Mouse (Mus musculus) liver, postnatal 0 days (tissue): ENCODE measurements around the gene 1700012P22Rik. TPM values are rescaled to one million over a fixed set of nuclear protein-coding genes. Genes with fewer than 3 reads are reported as not detected.

ENCODE experiments used
- ATAC-seq: fragments of 200-750 bp; cut with Nextera tagmentation; 2 replicates; pipeline ENCODE4 v1.8.0; 2017; ENCODE audit warnings: mild to moderate bottlenecking, moderate library complexity
- DNase-seq: peaks from one replicate; pipeline ENCODE4 v3.0.0-alpha.2; 2016
- H3K27ac ChIP-seq: fragments of 300-500 bp; sonication (generic); 2 replicates; pipeline ENCODE4 v1.5.1; 2014; ENCODE audit warnings: antibody characterized with exemption, moderate library complexity, mild to moderate bottlenecking, low read depth
- H3K27me3 ChIP-seq: fragments of 300-500 bp; sonication (generic); 2 replicates; pipeline ENCODE4 v1.6.1; 2014; ENCODE audit warnings: low read length, control low read depth, mixed read lengths; ENCODE audit not compliant: insufficient read depth
- H3K36me3 ChIP-seq: fragments of 300-500 bp; sonication (generic); replicated peaks from 2 replicates; pipeline ENCODE4 v1.6.1; 2014; ENCODE audit warnings: mild to moderate bottlenecking, control low read depth, low read length, moderate library complexity, mixed read lengths; ENCODE audit not compliant: insufficient read depth
- H3K4me1 ChIP-seq: fragments of 300-500 bp; sonication (generic); 2 replicates; pipeline ENCODE4 v1.6.1; 2014; ENCODE audit warnings: antibody characterized with exemption, mild to moderate bottlenecking, control low read depth; ENCODE audit not compliant: insufficient read depth
- H3K4me2 ChIP-seq: fragments of 300-500 bp; sonication (generic); 2 replicates; pipeline ENCODE4 v1.6.1; 2014; ENCODE audit warnings: low read depth, mild to moderate bottlenecking, low read length, moderate library complexity, mixed read lengths
- H3K4me3 ChIP-seq: fragments of 300-500 bp; sonication (generic); 2 replicates; pipeline ENCODE4 v1.5.1; 2014; ENCODE audit warnings: low read depth, low read length
- H3K9ac ChIP-seq: fragments of 300-500 bp; sonication (generic); replicated peaks from 2 replicates; pipeline ENCODE4 v1.6.1; 2014; ENCODE audit warnings: mild to moderate bottlenecking, moderate library complexity
- H3K9me3 ChIP-seq: fragments of 300-500 bp; sonication (generic); 2 replicates; pipeline ENCODE4 v1.6.1; 2016; ENCODE audit warnings: mild to moderate bottlenecking, control low read depth, low read length, mixed read lengths
- CTCF ChIP-seq: sonication (generic); IDR thresholded peaks from 2 replicates; pipeline ENCODE4 v1.5.1; 2016; ENCODE audit warnings: antibody characterized with exemption, low read depth
- EP300 ChIP-seq: IDR thresholded peaks from 2 replicates; pipeline ENCODE4 v1.6.1; 2016; ENCODE audit warnings: antibody characterized with exemption, low read depth, mild to moderate bottlenecking
- WGBS: fragments of 180-500 bp; shearing (Covaris S2); extraction: QIAGEN DNeasy Blood & Tissue Kit; methylation state at CpG from one replicate; pipeline ENCODE4 v1.1.7; 2014; ENCODE audit not compliant: insufficient replicate concordance; 5-methylcytosine and 5-hydroxymethylcytosine counted together
- polyA plus RNA-seq: library from polyadenylated mRNA; unstranded; fragments of >200 nt; fragmentation: Nextera tagmentation; extraction: Ambion mirVana; gene quantifications from 2 replicates; pipeline ENCODE4 v1.2.1, GENCODE M21; 2015

Gene 1700012P22Rik
- polyA plus RNA-seq, 1 experiment from 2014 or later = not detected

DNA sequence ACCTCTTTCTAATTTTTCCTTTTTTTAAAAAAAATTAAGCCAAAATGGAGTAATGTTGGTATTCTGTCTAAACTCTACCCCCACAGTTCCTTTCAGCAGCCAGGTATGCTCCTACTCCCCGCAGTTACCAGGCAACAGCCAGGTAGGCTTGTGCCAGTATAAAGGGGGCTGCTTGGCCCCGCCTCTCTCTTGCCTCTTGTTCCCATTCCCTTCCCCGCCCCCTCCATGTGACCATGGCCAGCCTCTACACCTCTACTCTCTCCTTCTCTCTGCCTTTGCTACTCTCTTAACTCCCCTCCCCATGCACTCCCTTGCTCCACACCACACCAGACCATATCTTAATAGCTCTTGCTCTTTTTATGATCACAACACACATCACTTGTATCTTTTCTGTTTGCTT is 32.3 kb downstream of the 1700012P22Rik start:
- no peak overlapping the region for H3K9ac ChIP-seq

DNA sequence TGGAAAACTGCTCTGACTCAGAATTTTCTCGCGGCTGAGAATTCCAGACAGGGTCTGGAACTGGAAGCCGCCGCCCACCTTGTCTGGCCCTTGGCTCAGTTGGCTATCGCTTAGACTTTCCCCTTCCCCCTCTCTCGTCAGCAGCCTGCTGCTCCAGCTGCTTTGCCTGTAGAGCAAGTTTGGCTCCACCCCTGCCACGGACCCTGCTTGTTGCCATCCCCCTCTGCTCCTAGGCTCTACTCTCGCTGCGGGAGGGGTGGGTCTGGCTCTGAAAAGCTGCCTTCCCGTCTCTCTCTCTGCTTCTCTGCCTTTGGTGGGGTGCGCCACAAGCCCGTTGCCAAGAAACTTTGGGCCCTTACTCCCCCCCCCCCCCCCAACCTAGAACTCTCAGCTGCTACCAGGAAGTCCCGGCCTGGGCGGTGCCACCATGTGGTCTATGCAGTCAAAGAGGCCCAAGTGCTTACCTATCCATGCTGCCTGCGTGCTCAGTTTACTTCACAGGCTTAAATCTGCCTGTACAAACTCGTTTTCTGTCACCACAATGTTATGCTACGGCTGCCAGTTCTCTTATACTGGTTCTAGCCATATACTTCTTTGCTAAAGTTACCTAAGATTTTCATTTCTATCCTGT is 34.0 kb downstream of the 1700012P22Rik start:
- no peak for ATAC-seq
- Histone ChIP-seq H3K9ac (no peak overlapping the region), H3K27ac (no peak overlapping the region), H3K9me3 (no peaks in the 10 kb centered on the region), H3K4me3 (peak overlapping the region; percentile 23; the same call in 1 of the 2 replicates), H3K36me3 (no peaks in the 10 kb centered on the region), H3K4me2 (peak overlapping the region; percentile 63), H3K4me1 (no peaks in the 10 kb centered on the region), H3K27me3 (no peaks in the 10 kb centered on the region)
- DNase-seq = peak; percentile 15
- TF ChIP-seq EP300 (no peak), CTCF (no peak)
- WGBS = 2% methylated on average over 17 of the region's 17 CpGs

More for the DNA sequence above, 32.3 kb downstream of the 1700012P22Rik start:
- H3K27ac ChIP-seq = no peak overlapping the region
- WGBS = 62% methylated on average over 3 of the region's 3 CpGs
- no peaks in the 10 kb centered on the region for H3K27me3 ChIP-seq
- no peaks in the 10 kb centered on the region for H3K36me3 ChIP-seq
- ATAC-seq = no peak
- H3K4me2 ChIP-seq = no peak overlapping the region
- no peaks in the 10 kb centered on the region for H3K4me1 ChIP-seq
- H3K4me3 ChIP-seq = no peak overlapping the region
- no peaks in the 10 kb centered on the region for H3K9me3 ChIP-seq
- DNase-seq = no peak
- TF ChIP-seq EP300 (no peak), CTCF (no peak)

DNA sequence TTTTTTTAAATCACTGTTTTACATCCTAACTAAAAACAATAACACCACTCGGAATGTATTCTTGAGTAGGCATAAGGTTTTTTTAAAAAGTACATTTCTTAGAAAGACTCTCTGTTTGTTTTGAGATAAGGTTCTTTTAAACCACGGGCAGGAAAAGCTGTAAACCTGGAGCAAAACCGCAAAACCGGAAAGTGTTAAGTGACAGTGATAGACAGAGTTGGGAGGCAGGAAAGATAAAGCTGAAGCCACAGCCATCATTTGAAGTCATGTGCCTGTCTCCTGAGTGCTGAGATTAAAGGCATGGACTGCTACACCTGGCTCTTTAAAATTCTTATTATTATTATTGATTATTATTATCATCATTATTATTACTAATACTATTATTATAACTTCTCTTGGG is 35.9 kb downstream of the 1700012P22Rik start:
- Histone ChIP-seq H3K4me1 (no peaks in the 10 kb centered on the region), H3K9me3 (no peaks in the 10 kb centered on the region), H3K27me3 (no peaks in the 10 kb centered on the region), H3K27ac (no peak overlapping the region), H3K9ac (no peak overlapping the region), H3K36me3 (no peaks in the 10 kb centered on the region), H3K4me2 (no peak overlapping the region), H3K4me3 (no peak overlapping the region)
- no peak for TF ChIP-seq CTCF
- no peak for TF ChIP-seq EP300
- ATAC-seq (no peak), DNase-seq (no peak)
- WGBS = 8% methylated on average over 4 of the region's 4 CpGs

DNA sequence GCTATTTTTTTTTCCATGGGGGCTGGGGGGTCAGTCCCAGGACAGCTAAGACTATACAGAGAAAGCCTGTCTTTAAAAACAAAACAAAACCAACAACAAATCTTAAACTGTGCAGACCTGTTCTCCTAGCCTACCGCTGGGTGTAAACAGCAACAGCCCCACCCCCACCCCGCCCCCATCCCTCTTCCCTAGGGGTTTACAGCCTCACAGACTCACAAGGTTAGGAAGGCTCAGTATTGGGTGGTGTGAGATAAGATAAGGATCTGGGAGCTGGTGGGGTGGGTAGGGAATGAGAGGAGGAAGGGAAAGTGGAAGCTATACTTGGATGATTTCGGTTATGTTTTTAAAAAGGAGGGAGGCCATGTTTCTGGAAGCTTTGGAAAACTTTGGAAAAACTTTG is 42.3 kb downstream of the 1700012P22Rik start:
- 26% methylated on average over 3 of the region's 3 CpGs for WGBS
- Histone ChIP-seq H3K36me3 (no peaks in the 10 kb centered on the region), H3K4me1 (no peaks in the 10 kb centered on the region), H3K9ac (no peak overlapping the region), H3K4me2 (no peak overlapping the region), H3K27me3 (no peaks in the 10 kb centered on the region), H3K4me3 (no peak overlapping the region), H3K27ac (no peak overlapping the region), H3K9me3 (no peaks in the 10 kb centered on the region)
- ATAC-seq (no peak), DNase-seq (no peak)
- no peak for TF ChIP-seq CTCF
- TF ChIP-seq EP300 = no peak

DNA sequence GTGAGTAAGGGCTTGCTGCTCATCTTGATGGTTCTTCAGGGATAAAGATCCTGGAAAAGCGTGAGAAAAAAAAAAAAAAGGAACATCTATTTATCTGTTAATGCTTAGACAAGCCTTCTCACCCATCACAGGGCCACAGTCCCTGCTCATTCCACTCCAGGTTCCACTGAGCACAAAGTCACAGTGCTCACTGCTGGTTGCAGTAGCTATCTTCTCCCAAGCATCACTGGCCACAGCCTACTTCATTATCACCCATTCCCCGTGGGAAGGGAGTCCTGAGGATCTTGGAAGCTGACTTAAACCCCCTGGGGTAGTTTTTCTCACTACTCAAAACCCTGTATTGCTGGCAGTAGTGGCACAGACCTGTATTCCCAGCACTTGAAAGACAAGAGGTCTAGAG is 60.7 kb downstream of the 1700012P22Rik start, which contains the start of gene Pramef20:
Gene Pramef20, minus strand, starts transcription at position 23 of the 400 bp plus-strand sequence.
- no peaks in the 10 kb centered on the region for H3K27me3 ChIP-seq
- peaks cover 2% of the 10 kb centered on the region; the same call in 1 of the 2 replicates for H3K9me3 ChIP-seq
- TF ChIP-seq CTCF (no peak), EP300 (no peak)
- H3K9ac ChIP-seq = no peak within 1 kb of the TSS
- no peak within 1 kb of the TSS for H3K27ac ChIP-seq
- ATAC-seq (no peak), DNase-seq (no peak)
- H3K4me3 ChIP-seq = no peak within 1 kb of the TSS
- H3K4me2 ChIP-seq = no peak within 1 kb of the TSS
- 41% methylated on average over 2 of the region's 2 CpGs for WGBS
- no peaks in the 10 kb centered on the region for H3K36me3 ChIP-seq
- H3K4me1 ChIP-seq = no peaks in the 10 kb centered on the region

Other genes starting within 250 kb of the 1700012P22Rik start
- not detected in 2 replicates for gene Oog2, start 248.1 kb downstream of the 1700012P22Rik start, polyA plus RNA-seq
- not detected in 2 replicates for gene C87977, start 225.5 kb downstream of the 1700012P22Rik start, polyA plus RNA-seq
- gene Pramel5, start 158.3 kb downstream of the 1700012P22Rik start, polyA plus RNA-seq = not detected in 2 replicates
- gene Gm13128, start 108.5 kb downstream of the 1700012P22Rik start, polyA plus RNA-seq = not detected in 2 replicates
- not detected in 2 replicates for gene Gm13119, start 80.8 kb downstream of the 1700012P22Rik start, polyA plus RNA-seq
- gene Pramef20, start 60.8 kb downstream of the 1700012P22Rik start, polyA plus RNA-seq = not detected in 2 replicates
- not detected in 2 replicates for gene Pramef12, start 30.3 kb downstream of the 1700012P22Rik start, polyA plus RNA-seq
- not detected in 2 replicates for gene Gm9944, start 14.5 kb upstream of the 1700012P22Rik start, polyA plus RNA-seq
- gene Aadacl3, start 25.0 kb upstream of the 1700012P22Rik start, polyA plus RNA-seq = not detected in 2 replicates
- not detected in 2 replicates for gene 9430007A20Rik, start 81.0 kb upstream of the 1700012P22Rik start, polyA plus RNA-seq
- gene Gm13124, start 126.4 kb upstream of the 1700012P22Rik start, polyA plus RNA-seq = not detected in 2 replicates
- gene Aadacl4, start 174.9 kb upstream of the 1700012P22Rik start, polyA plus RNA-seq = not detected in 2 replicates
- gene Gm436, start 247.6 kb upstream of the 1700012P22Rik start, polyA plus RNA-seq = not detected in 2 replicates